Mouse (Mus musculus) layer of hippocampus, adult 2 months (tissue): ENCODE results near the gene Arhgef33. TPM values are rescaled to one million over a fixed set of nuclear protein-coding genes. Genes with fewer than 3 reads are reported as not detected.
"Not testable (repeated sequence)": the region's sequence is repeated elsewhere in the genome, so short reads cannot be mapped to it uniquely, and the experiment has no call there.

Experiments used
- DNase-seq, 2 experiments: peaks; one replicate each; pipeline ENCODE4 v3.0.0; 2022; ENCODE audit warnings: low spot score in 2 of 2
- H3K27ac ChIP-seq: fragments of 200-600 bp; 2 replicates; pipeline ENCODE4 v1.8.1; 2022
- H3K4me3 ChIP-seq: fragments of 200-600 bp; 2 replicates; pipeline ENCODE4 v1.8.1; 2022; ENCODE audit warnings: mild to moderate bottlenecking
- CTCF ChIP-seq: fragments of 200-600 bp; conservative IDR thresholded peaks from 2 replicates; pipeline ENCODE4 v1.8.1; 2022; ENCODE audit warnings: antibody characterized with exemption, mild to moderate bottlenecking, moderate library complexity
- total RNA-seq, 2 experiments: library from RNA; stranded (reverse); gene quantifications; 2 replicates each; pipeline ENCODE4 v1.2.3; 2021

Arhgef33 gene
- total RNA-seq, 2 experiments from 2014 or later: 2.8 to 5.3 TPM

DNA sequence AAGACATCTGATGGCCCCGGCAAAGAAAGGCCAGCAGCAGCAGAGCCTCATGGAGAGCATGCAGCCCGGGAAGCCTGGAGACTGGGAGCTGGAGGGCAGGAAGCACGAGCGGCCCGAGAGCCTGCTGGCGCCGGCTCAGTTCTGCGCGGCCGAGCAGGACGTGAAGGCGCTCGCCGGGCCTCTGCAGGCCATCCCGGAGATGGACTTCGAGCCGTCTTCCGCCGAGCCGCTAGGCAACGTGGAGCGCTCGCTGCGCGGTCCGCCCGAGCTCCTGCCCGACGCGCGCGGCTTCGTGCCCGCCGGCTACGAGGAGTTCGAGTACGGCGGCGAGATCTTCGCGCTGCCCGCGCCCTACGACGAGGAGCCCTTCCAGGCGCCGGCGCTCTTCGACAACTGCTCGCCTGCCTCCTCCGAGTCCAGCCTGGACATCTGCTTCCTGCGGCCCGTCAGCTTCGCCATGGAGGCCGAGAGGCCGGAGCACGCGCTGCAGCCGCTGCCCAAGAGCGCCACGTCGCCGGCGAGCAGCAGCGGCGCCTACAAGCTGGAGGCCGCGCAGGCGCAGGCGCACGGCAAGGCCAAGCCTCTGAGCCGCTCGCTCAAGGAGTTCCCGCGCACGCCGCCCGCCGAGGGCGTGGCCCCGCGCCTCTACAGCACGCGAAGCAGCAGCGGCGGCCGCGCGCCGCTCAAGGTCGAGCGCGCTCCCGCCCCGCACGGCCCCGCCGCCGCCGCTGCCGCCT, 66.0 kb downstream of the Arhgef33 start, which contains the start of gene Gm10190:
Gm10190 (minus strand) TSS at position 553 of the 737 bp plus-strand sequence.
- Histone ChIP-seq H3K27ac (peak within 1 kb of the TSS; percentile 92), H3K4me3 (peak within 1 kb of the TSS; percentile 78)
- DNase-seq: peak; percentile 81 to 86
- 0 out of 2 replicates have a peak, but pooled peaks have one; percentile 4 for TF ChIP-seq CTCF

DNA sequence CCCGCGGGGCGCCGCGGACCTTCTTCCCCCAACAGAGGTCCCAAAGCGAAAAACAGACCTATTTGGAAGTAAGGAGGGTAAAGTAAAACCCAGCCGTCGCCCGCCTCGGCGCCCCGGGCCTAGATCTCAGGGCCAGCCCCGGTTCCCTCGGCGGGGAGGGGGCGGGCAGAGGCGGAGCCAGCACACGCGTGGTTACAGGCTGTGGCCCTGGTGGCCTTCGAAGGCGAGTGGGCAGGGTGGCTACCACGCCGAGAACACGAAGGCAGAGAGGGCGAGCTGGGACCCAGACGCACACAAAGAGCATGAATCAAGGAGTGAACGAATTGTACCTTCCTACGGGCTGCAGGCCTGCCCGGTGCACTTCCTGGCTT, 66.5 kb downstream of the Arhgef33 start:
- peak overlapping the region; percentile 78 for H3K4me3 ChIP-seq
- H3K27ac ChIP-seq: peak overlapping the region; percentile 88
- DNase-seq: peak in 1 of 2 experiments; percentile 12
- no peak for TF ChIP-seq CTCF

DNA sequence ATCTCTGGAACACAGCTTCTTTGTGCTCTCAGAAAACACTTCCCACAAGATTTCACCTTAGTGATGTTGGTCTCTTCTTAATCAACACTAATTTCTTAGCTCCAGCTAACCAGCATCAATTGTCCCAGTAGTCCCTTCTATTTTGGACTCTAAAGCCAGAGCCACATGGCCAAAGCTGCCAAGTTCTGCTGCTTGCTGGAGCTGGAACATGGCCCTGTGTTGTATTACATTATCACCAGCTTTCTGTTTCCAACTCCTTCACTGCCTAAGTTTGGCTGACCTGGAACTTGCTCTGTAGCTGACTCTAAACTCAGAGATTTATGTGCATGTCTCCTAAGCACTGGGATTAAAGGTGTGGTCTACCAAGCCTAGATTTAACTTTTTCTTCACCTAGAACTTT, 71.2 kb downstream of the Arhgef33 start:
- not testable (repeated sequence) for DNase-seq, H3K27ac ChIP-seq, H3K4me3 ChIP-seq

DNA sequence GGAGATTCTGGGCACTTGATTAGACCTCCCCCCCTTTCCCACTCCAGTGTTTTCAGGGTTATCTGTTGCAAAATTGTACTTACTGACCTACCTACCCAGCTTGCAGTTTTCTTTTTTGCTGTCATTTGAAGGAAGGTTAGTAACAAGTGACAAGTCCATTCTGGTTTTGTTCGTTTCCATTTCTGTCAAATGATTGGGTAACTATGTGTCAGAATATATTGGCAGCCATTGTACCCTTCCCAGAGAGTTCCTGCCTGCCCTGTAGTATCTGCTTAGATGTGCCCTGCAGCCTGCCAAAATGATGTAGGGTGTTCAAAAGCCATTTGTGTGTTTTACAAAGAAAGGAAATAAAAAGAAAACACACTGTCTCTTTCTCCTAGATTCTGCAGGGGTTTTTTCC, 78.5 kb downstream of the Arhgef33 start:
- no peak for DNase-seq
- Histone ChIP-seq H3K27ac (no peak overlapping the region), H3K4me3 (no peak overlapping the region)
- TF ChIP-seq CTCF: no peak

DNA sequence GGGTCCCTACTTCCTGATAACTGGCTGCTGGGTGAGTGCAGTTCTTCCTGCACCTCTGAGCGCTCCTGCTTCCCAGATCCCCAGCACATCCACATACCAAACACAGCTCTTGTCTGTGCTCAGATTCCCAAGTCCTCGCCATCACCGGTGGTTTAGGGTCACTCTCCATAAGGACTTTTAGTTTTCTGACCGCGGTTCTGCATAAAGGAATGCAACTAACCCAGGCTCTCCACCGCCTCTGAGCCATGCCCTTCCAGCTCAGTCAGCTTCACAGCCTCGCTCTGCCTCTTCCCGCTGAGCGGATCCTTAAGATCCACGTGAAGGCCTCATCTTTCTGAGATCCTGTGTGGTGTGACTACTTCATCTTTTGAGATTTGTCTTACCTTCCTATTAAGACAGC, 82.8 kb downstream of the Arhgef33 start:
- H3K27ac ChIP-seq: no peak overlapping the region
- H3K4me3 ChIP-seq: no peak overlapping the region
- no peak for DNase-seq
- TF ChIP-seq CTCF: no peak

DNA sequence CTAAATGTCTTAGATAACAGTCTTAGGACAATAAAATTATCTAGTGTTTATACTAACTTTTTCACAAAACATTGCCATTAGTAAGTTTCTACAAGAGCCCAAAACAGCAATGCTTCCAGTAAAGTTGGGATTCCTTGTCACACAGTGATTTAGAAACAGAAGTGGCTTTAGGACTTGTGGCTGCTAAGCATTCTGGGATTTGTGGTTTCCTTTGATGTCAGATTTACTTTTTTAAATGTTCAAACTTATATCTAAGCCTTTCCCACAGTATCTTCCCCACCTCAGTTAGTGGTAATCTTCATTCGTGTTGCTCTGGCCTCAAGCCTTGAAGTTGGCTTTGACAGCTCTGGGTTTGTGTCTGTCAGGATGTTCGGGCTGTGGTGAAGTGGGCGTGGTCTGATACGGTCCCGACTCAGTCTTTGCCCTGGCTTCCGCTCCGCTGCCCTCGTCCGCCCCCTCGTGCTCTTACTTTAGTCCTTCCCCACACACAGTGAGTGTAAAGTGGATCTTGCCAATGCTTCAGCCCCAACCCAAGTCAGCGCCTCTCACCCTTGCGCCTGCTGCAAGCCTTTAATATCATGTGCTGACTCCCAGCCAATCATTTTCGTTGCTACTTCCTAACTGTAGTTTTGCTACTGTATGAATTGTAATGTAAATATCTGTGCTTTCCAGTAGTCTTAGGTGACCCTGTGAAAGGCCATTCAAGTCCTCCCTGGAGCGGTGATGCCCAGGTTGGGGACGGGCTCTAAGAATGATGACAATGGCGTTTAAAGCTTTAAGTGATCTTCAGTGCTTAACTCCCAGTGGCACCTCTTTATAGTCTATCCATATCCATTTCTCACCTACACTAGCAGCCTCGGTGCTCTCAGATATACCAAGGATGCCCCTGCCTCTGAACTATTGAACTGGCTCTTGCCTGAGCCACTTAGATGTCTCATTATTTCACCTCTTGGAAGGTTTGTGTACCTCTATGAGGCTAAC, 84.5 kb downstream of the Arhgef33 start:
- Histone ChIP-seq H3K27ac (no peak overlapping the region), H3K4me3 (peak overlapping the region; percentile 62)
- peak; percentile 29 for TF ChIP-seq CTCF
- DNase-seq: no peak

DNA sequence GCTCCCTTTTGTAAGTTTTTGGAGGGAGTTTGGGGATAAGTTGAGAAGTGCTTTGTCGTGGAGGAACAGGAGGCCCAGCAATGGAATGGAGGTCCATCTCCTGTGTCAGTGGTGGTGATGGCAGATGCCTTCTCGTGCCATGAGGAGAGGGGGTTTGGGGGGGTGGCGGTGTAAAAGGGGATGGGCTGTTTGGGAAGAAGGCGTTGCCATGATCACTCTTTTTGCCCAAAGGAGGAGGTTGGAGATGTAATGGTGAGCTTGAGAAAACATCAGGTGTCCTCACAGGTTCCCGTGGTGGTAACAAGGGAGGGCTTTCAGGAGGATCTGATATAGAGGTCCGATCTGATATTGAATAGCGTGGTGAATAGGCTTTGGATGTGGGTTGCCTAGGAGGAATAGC, 91.0 kb downstream of the Arhgef33 start:
- Histone ChIP-seq H3K27ac (no peak overlapping the region), H3K4me3 (no peak overlapping the region)
- TF ChIP-seq CTCF: no peak
- no peak for DNase-seq

DNA sequence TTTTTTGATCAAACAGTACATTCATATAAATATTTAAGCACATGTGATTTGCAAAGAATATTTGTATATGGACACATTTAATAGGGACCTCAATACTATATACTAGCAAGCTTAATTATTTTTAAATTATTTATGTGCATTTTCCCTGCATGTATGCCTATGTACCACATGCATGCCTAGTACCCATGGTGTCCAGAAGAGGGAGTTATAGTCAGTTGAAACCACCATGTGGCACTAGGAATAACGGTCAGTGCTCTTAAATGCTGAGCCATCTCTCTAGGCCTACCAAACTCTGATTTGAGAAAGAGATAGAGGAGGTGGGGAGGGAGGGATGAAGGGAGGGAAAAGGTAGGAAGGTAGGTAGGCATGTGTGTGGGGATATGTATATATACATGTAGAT, 104.0 kb downstream of the Arhgef33 start:
- Histone ChIP-seq H3K4me3 (no peak overlapping the region), H3K27ac (no peak overlapping the region)
- DNase-seq: no peak
- TF ChIP-seq CTCF: peak; percentile 72

DNA sequence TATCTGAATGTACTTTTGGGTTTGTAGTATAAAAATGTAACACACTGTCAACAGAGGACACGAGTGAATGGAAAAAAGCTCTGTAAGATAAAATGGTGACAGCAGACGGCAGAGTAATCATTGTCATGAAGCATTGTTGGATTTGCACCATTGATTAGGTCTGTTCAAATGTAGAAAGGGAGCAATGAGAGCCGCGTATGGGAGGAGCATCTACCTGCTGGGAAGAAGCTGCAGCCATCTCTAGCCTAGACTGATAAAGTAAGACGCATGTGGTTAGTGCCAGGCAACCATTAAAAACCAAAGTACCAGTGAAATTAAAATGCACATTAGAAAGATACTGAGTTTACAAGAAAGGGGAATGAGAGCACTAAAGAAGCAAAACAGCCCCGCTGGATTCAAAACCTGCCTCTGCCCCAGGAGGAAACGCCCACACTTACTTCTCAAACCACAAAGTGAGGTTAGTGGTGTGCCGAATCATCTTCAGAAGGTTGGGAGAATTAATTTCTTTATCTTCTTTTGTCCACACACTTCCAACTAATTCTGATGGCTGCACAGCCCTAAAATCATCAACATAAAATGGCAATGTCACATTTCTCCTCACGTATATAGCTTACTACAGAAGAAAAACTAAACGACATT, 111.5 kb downstream of the Arhgef33 start:
- Histone ChIP-seq H3K27ac (no peak overlapping the region), H3K4me3 (no peak overlapping the region)
- no peak for TF ChIP-seq CTCF
- no peak for DNase-seq

DNA sequence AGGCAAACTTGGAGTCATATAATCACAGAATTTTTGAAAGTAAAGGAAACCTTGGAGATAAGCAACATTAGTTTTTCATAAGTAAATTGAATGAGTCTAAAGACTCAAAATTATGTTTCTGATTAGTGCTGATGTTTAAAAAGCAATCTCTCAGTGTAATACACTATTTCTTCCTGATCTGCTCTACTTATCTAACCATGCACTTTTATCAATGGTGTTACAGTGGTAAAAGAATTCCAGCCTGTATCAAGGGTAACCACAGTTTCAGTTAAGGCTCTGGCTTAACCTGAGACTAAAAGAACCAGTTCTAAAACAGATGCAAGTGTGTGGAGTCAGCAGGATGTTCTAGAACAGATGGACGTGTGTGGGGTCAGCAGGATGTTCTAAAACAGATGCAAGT, 113.8 kb downstream of the Arhgef33 start:
- TF ChIP-seq CTCF: no peak
- Histone ChIP-seq H3K27ac (no peak overlapping the region), H3K4me3 (no peak overlapping the region)
- DNase-seq: no peak

DNA sequence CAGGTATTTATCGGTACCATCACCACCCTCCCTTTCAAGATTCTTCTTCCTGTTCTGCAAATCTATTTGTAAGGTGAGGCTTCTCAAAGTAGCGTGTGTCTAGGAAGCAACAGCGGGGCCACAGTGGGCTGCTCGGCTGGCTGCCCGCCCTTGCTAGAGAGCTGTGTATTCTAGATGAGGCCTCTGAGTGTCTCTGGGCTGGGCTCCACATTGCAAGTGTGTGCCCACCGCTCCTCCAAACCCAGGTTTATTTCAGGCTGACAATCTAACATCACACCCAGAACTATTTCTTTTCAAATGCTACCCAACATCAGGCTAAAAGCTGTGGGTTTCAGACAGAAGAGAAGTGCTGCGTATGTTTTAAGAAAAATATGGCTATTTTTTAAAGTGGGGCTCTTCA, 119.0 kb downstream of the Arhgef33 start:
- TF ChIP-seq CTCF: no peak
- no peak for DNase-seq
- Histone ChIP-seq H3K27ac (peak overlapping the region; percentile 36; the same call in 1 of the 2 replicates), H3K4me3 (no peak overlapping the region)

DNA sequence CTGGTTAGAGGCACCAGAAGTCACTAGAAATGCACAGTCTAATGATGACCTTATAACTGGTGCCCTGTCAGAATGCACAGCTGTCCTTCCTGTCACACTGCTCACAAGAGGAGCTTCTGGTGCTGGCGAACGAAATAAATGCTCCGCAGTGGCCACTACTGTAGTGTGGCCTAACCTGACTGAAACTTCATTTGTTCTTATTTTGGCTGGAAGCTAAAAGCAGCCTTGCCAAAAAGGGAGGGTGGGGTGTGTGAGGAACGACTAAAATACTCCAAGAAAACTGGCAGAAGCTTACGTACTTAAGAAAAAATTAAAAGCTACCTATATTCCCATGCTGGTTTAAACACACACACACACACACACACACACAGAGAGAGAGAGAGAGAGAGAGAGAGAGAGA, 119.7 kb downstream of the Arhgef33 start:
- no peak for DNase-seq
- Histone ChIP-seq H3K27ac (peak overlapping the region; percentile 36; the same call in 1 of the 2 replicates), H3K4me3 (no peak overlapping the region)
- no peak for TF ChIP-seq CTCF

DNA sequence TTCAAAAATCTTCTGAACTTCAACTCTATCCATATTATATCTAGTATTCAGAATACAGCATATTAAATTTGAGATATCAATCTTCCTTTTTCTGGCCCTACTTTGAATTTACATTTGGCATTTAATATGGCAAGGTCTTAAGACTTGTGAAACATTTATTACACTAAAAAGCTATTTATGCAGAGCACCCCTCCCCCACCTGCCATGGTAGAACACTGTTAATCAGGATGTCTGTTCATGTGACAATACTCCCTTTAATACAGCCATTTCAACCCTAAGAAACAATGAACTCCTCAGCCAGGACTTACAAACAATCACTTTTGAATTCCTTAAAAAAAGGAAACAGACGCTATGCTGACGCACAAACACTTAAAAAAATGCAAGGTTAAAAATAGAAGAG, 120.8 kb downstream of the Arhgef33 start:
- no peak overlapping the region for H3K4me3 ChIP-seq
- no peak for TF ChIP-seq CTCF
- no peak for DNase-seq
- peak overlapping the region; percentile 76 for H3K27ac ChIP-seq
